ENCODE assay signal across 10 mouse cellular contexts in the genomic region with DNA sequence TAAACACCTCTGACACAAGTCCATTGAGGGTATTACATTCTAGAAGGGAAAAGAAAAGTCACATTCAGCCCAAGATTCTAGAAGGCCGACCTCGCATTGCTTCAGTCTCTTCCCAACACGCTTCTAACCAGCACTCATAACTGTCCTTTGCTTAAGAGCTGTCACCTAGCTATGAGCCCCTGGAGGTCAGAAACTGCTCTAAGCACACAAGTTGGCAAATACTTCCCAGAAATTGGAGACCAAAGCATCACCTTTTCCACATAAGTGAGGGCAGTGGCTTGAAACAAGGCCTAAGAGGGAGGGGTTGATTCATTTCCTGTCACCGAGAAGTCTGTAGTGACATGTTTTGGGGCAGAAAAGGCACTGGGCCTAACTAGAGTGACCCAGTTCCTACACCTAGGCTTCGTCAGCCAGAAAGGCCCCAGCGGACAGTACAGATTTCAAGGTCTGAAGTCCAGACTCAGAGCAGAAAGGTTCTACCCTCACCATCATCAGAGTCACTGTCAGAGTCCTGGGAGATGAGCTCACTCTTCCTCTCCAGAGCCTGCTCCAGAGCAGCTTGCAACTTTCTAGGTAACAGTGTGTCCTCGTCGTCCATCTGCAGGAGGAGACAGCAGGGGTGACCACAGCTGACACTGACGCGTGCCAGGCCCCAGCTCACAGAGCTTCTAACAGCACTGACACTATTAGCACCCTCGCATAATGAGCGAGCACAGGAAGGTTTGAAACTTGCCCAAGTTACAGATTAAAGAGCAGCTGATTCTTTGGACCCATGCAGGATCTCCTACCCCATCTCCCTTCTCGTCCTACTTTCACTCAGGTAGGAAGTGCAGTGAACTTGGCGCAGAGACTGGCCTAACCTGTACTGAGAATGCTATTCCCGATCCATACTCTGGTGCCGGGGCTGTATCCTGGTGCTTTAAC. TPM values are rescaled to one million over a fixed set of nuclear protein-coding genes. Genes with fewer than 3 reads are reported as not detected.
DNase-seq lines count a peak whose midpoint lies in the region; ATAC-seq and TF ChIP-seq lines count a peak whose summit lies in the region.
"Had no signal": no experiment of that assay in that cellular context is flagged by ENCODE, and none has a peak within 500 bp of the region (broad histone marks: within the 10 kb centered on the region; RNA-seq: fewer than 3 reads in every experiment).

No protein-coding gene starts in this region.

- peak overlapping the region; percentile 31 for H3K27ac ChIP-seq in heart, embryonic 15.5 days
- peak overlapping the region; percentile 60; the same call in 1 of the 2 replicates for H3K27ac ChIP-seq in testis, adult 2 months (ENCODE audit: control insufficient read depth, insufficient read depth, low read depth, low read length)

- peaks cover 5% of the 10 kb centered on the region for H3K4me1 ChIP-seq in heart, embryonic 15.5 days (replicated peaks)
- no peaks in the 10 kb centered on the region; the same call in 1 of the 2 replicates for H3K4me1 ChIP-seq in testis, adult 2 months (ENCODE audit: control insufficient read depth, insufficient read depth, low read length)

- no peaks in the 10 kb centered on the region for H3K9me3 ChIP-seq in heart, embryonic 15.5 days (replicated peaks)

- H3K4me3 ChIP-seq in heart, embryonic 15.5 days, result no peak overlapping the region
- H3K4me3 ChIP-seq in testis, adult 2 months (ENCODE audit: control insufficient read depth, low read depth, low read length), result peak overlapping the region; percentile 66

- H3K36me3 ChIP-seq in heart, embryonic 15.5 days, result peaks cover 46% of the 10 kb centered on the region
- no peaks in the 10 kb centered on the region; the same call in 1 of the 2 replicates for H3K36me3 ChIP-seq in testis, adult 2 months (ENCODE audit: control insufficient read depth, insufficient read depth, low read length)

- TF ChIP-seq CTCF in testis, adult 2 months (IDR thresholded peaks at IDR 0.05; ENCODE audit: control insufficient read depth, insufficient read depth, insufficient replicate concordance, low read depth, low read length), result no peak

- ATAC-seq in heart, embryonic 15.5 days (replicated peaks; ENCODE audit: insufficient number of reproducible peaks, insufficient read depth, low FRiP score, low read depth), result no peak

- H3K27me3 ChIP-seq in heart, embryonic 15.5 days, result no peaks in the 10 kb centered on the region
- no peaks in the 10 kb centered on the region for H3K27me3 ChIP-seq in testis, adult 2 months (ENCODE audit: control insufficient read depth, insufficient read depth, low read length)

- no peak for TF ChIP-seq POLR2A in testis, adult 2 months (IDR thresholded peaks at IDR 0.05; ENCODE audit: control insufficient read depth, low read depth, low read length)

- DNase-seq in heart, adult 9 months (ENCODE audit: low spot score in 2 of 2), result no peak
- DNase-seq in testis, postnatal 10 days (ENCODE audit: low spot score), result no peak
- DNase-seq in kidney, postnatal 10 days, result peak; percentile 16
- DNase-seq in left cerebral cortex, adult 9 months (ENCODE audit: low spot score in 2 of 2), result no peak
- no peak for DNase-seq in retina, embryonic 14.5 days (ENCODE audit: low spot score)
- DNase-seq: adrenal gland, postnatal 10 days; gastrocnemius, postnatal 10 days; lung, adult 2 months had no signal

- no peak overlapping the region for H3K9ac ChIP-seq in heart, embryonic 15.5 days

- 62% methylated on average over 16 of the region's 16 CpGs for WGBS in heart, embryonic 15.5 days

- H3K4me2 ChIP-seq in heart, embryonic 15.5 days, result no peak overlapping the region

RNA-seq across cellular contexts. Expression of a gene that starts 7.1 kb away (rescaled TPM):
- polyA plus RNA-seq in heart, embryonic 15.5 days (2015; fragmentation: Nextera tagmentation; extraction: Ambion mirVana), result 70.7 and 72.1 TPM in 2 replicates
- polyA plus RNA-seq in testis, adult 2 months (2012; rRNA removed), result 185 and 223 TPM in 2 replicates

RNA-seq across cellular contexts. Expression of a gene that starts 18.1 kb away (rescaled TPM):
- polyA plus RNA-seq in heart, embryonic 15.5 days (2015; fragmentation: Nextera tagmentation; extraction: Ambion mirVana), result 0.01 TPM in 1 of 2 replicates, not detected in the other
- polyA plus RNA-seq in testis, adult 2 months (2012; rRNA removed), result 20.6 and 25.6 TPM in 2 replicates

Comparison
In these comparisons a context has a peak if more than half of its experiments do, and no peak if none do; other contexts are left out.
1. RNA of a gene that starts 18.1 kb away (polyA plus RNA-seq): 20.6 to 25.6 TPM in testis, adult 2 months; 0.01 TPM in heart, embryonic 15.5 days; every median in the first group is over 10 times any median in the second.